In genomic region chr8:84381676-84382075, GRCm38 (mm10) we compare ENCODE assay signal across 9 mouse cellular contexts.
"Had no signal": no experiment of that assay in that cellular context is flagged by ENCODE, and none has a peak within 500 bp of the region (broad histone marks: within the 10 kb centered on the region; RNA-seq: fewer than 3 reads in every experiment).

No protein-coding gene starts in this region.

- DNase-seq: lung, adult 18-20 months; lung, embryonic 14.5 days; lung, postnatal 10 days; lung, postnatal 4 days; midbrain, embryonic 14.5 days; right cerebral cortex, postnatal 14 days; thymus, adult 2 months; thymus, postnatal 14 days; thymus, postnatal 4 days had no signal
